Mouse (Mus musculus): Measurements from ENCODE around the gene Olfr49. TPM values are rescaled to one million over a fixed set of nuclear protein-coding genes. Genes with fewer than 3 reads are reported as not detected.
A peak's percentile ranks its signal among the peaks of the same experiment; 100 is the strongest.

The Olfr49 gene
- polyA plus RNA-seq, 1 experiment: not detected

DNA sequence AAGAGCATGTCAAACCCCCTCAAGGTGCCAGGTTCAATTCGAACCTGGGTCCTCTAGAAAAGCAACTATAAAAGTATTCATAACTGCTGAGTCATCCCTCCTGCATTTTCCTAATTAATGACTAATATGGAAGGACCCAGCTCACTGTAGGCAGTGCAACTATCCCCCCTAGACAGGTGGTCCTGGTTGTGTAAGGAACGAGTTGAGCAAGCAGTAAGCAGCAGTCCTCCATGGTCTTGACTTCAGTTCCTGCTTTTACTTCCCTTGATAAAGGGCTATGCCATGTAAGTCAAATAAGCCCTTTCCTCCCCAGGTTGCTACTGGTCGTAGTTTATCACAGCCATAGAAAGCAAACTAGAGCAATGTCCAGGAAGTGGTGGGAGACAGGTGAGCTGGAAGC, 38.5 kb downstream of the Olfr49 start:
- Histone ChIP-seq H3K4me3 (ENCODE audit: control insufficient read depth, insufficient read depth, low read length) (no peak overlapping the region), H3K27me3 (ENCODE audit: control insufficient read depth, insufficient read depth, low read length) (no peaks in the 10 kb centered on the region), H3K4me1 (replicated peaks; ENCODE audit: control insufficient read depth, insufficient read depth, low read length) (peaks cover 8% of the 10 kb centered on the region), H3K27ac (ENCODE audit: control insufficient read depth, insufficient read depth, low read length) (no peak overlapping the region), H3K36me3 (ENCODE audit: control insufficient read depth, insufficient read depth, low read length) (peaks cover 22% of the 10 kb centered on the region)
- no peak for TF ChIP-seq CTCF (IDR thresholded peaks at IDR 0.05; ENCODE audit: borderline replicate concordance, control insufficient read depth, extremely low read depth, insufficient read depth, low read length, poor library complexity)
- TF ChIP-seq POLR2A (IDR thresholded peaks at IDR 0.05; ENCODE audit: control insufficient read depth, extremely low read depth, insufficient read depth, low read length, poor library complexity): no peak
- 94% methylated on average over 3 of the region's 3 CpGs for WGBS
- DNase-seq: no peak

DNA sequence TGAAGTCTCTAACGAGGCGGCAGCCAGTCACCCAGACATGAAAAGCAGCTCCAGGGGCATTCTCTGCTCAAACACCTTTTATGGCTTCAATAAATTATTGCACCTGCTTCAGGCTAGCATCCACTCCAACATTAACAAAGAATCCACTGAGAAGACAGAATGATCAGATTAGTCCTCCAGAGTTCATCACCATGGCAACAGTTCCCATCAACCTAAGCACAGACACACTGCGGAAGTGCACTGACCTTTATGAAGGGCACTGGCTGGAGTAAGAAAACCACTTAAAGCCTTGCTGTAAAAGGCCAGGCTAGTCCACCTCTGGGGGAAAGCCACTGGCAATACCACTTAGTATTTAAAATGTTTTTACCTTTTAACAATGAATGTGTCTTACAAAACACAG, 40.6 kb downstream of the Olfr49 start:
- Histone ChIP-seq H3K27me3 (ENCODE audit: control insufficient read depth, insufficient read depth, low read length) (no peaks in the 10 kb centered on the region), H3K36me3 (ENCODE audit: control insufficient read depth, insufficient read depth, low read length) (peaks cover 30% of the 10 kb centered on the region), H3K4me3 (ENCODE audit: control insufficient read depth, insufficient read depth, low read length) (no peak overlapping the region), H3K4me1 (replicated peaks; ENCODE audit: control insufficient read depth, insufficient read depth, low read length) (no peaks in the 10 kb centered on the region), H3K27ac (ENCODE audit: control insufficient read depth, insufficient read depth, low read length) (no peak overlapping the region)
- TF ChIP-seq CTCF (IDR thresholded peaks at IDR 0.05; ENCODE audit: borderline replicate concordance, control insufficient read depth, extremely low read depth, insufficient read depth, low read length, poor library complexity) (no peak), POLR2A (IDR thresholded peaks at IDR 0.05; ENCODE audit: control insufficient read depth, extremely low read depth, insufficient read depth, low read length, poor library complexity) (no peak)
- 94% methylated on average over 3 of the region's 3 CpGs for WGBS
- no peak for DNase-seq

DNA sequence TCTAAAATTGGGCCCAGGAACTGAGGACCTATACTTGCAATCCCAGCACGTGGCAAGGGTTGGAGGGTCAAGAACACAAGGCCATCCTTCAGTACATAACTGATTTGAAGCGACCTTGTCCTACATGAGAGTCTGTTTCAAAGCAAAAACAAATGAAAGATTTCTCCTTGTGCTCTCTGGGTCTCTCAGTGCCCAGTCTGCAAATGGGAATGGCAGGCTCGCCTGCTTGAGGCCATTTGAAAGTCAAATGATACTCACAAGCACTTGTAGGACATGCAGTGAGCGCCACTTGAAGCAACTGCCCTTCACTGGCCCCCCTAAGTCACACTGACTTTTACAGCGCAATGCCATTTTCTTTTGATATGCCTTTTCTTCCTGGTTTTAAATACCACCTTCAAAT, 44.2 kb downstream of the Olfr49 start:
- no peak overlapping the region for H3K4me3 ChIP-seq (ENCODE audit: control insufficient read depth, insufficient read depth, low read length)
- H3K27ac ChIP-seq (ENCODE audit: control insufficient read depth, insufficient read depth, low read length): no peak overlapping the region
- peaks cover 24% of the 10 kb centered on the region for H3K4me1 ChIP-seq (replicated peaks; ENCODE audit: control insufficient read depth, insufficient read depth, low read length)
- H3K27me3 ChIP-seq (ENCODE audit: control insufficient read depth, insufficient read depth, low read length): no peaks in the 10 kb centered on the region
- no peak for TF ChIP-seq CTCF (IDR thresholded peaks at IDR 0.05; ENCODE audit: borderline replicate concordance, control insufficient read depth, extremely low read depth, insufficient read depth, low read length, poor library complexity)
- no peak for TF ChIP-seq POLR2A (IDR thresholded peaks at IDR 0.05; ENCODE audit: control insufficient read depth, extremely low read depth, insufficient read depth, low read length, poor library complexity)
- WGBS: 96% methylated on average over 5 of the region's 5 CpGs
- peaks cover 28% of the 10 kb centered on the region for H3K36me3 ChIP-seq (ENCODE audit: control insufficient read depth, insufficient read depth, low read length)
- DNase-seq: no peak

DNA sequence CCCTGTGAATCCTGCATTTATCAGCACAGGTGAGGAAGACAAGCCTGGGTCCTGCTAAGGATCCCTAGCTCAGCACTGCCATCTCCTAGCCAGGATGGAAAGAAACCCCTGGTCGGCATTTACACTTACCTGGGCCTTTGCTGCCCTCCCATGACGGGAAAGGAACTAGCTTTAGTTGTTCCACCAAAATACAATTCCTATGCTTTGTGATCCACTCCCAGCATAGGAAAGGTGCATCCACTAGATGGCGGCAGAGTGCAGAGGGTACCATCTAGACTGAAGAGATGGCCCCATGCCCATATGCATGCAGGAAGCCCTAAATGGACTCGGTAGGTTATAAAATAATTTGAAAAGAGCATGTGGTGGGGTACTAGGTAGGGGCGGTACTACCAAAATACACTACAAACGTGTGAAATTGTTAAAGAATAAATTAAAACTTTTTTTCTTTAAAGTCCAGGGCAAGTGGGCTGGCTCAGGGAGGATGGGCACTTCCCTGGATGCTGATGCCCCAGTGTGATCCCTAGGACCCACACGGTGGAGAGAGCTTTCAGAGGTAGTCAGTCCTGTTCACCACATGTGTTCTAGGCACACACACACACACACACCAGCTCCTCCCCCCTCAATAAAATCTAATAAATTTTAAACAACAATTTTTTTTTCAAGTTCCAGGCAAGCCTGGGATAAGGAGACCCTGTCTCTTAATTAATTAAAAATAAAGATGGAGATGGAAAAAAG, 45.6 kb downstream of the Olfr49 start:
- Histone ChIP-seq H3K36me3 (ENCODE audit: control insufficient read depth, insufficient read depth, low read length) (peaks cover 30% of the 10 kb centered on the region), H3K27me3 (ENCODE audit: control insufficient read depth, insufficient read depth, low read length) (no peaks in the 10 kb centered on the region), H3K27ac (ENCODE audit: control insufficient read depth, insufficient read depth, low read length) (peak overlapping the region; percentile 76), H3K4me1 (replicated peaks; ENCODE audit: control insufficient read depth, insufficient read depth, low read length) (peaks cover 38% of the 10 kb centered on the region), H3K4me3 (ENCODE audit: control insufficient read depth, insufficient read depth, low read length) (no peak overlapping the region)
- TF ChIP-seq CTCF (IDR thresholded peaks at IDR 0.05; ENCODE audit: borderline replicate concordance, control insufficient read depth, extremely low read depth, insufficient read depth, low read length, poor library complexity): no peak
- no peak for TF ChIP-seq POLR2A (IDR thresholded peaks at IDR 0.05; ENCODE audit: control insufficient read depth, extremely low read depth, insufficient read depth, low read length, poor library complexity)
- peak; percentile 96 for DNase-seq
- 26% methylated on average over 7 of the region's 7 CpGs for WGBS

DNA sequence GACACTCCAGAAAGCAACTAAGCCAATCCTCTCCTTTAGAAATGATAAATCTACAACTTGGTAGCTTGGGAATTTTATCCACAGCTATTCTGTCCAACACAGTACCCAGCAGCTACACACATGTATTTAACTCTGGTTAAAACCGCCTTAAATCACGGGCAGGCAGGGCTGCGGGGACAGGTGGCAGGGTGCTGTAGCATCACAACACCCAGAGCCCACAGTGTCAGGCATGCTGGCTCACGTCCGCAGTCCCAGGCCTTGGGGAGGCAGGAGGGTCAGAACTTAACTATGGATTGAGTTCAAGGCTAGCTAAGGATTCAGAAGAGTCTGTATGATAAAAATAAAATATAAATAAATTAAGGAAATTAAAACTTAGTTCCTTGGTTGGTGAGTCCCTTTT, 47.9 kb downstream of the Olfr49 start:
- DNase-seq: no peak
- H3K4me1 ChIP-seq (replicated peaks; ENCODE audit: control insufficient read depth, insufficient read depth, low read length): peaks cover 56% of the 10 kb centered on the region
- no peaks in the 10 kb centered on the region for H3K27me3 ChIP-seq (ENCODE audit: control insufficient read depth, insufficient read depth, low read length)
- no peak for TF ChIP-seq CTCF (IDR thresholded peaks at IDR 0.05; ENCODE audit: borderline replicate concordance, control insufficient read depth, extremely low read depth, insufficient read depth, low read length, poor library complexity)
- TF ChIP-seq POLR2A (IDR thresholded peaks at IDR 0.05; ENCODE audit: control insufficient read depth, extremely low read depth, insufficient read depth, low read length, poor library complexity): no peak
- no peak overlapping the region for H3K4me3 ChIP-seq (ENCODE audit: control insufficient read depth, insufficient read depth, low read length)
- peak overlapping the region; percentile 56; the same call in 1 of the 2 replicates for H3K27ac ChIP-seq (ENCODE audit: control insufficient read depth, insufficient read depth, low read length)
- 81% methylated on average over 5 of the region's 5 CpGs for WGBS
- H3K36me3 ChIP-seq (ENCODE audit: control insufficient read depth, insufficient read depth, low read length): peaks cover 21% of the 10 kb centered on the region

DNA sequence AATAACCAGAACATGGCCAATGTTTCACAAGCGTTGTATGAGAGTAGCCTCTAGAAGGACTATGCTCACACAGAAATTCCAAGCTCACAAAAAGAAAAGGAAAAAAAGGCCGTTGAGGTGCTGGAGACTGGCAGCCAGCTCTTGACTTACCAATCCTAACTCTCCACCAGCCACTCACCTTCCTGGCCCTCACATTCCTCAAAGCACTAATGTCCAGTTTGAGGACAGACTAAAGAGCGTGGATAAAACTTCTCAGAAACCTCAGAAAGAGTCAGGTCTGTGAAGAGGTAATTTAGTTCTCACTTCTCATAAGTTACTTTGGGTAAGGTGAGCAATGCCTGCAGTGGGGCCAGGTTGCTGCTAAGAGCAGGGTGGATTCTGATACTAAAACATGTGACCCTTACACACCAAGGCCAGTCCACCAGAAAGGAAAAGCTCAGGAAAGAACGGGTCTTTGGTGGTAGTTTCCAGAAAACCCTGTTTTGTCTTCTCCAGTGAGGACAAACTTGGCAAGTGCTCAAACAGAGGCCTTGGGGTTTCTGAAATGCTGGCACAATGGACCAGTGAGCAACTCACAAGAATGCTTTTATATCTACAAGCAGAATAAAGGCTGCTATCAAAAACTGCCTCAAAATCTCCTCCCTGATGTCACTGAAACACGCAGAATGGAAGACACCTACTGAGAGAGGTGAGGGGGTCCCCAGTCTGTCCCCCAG, 48.8 kb downstream of the Olfr49 start:
- Histone ChIP-seq H3K4me3 (ENCODE audit: control insufficient read depth, insufficient read depth, low read length) (no peak overlapping the region), H3K27me3 (ENCODE audit: control insufficient read depth, insufficient read depth, low read length) (no peaks in the 10 kb centered on the region), H3K36me3 (ENCODE audit: control insufficient read depth, insufficient read depth, low read length) (peaks cover 12% of the 10 kb centered on the region), H3K27ac (ENCODE audit: control insufficient read depth, insufficient read depth, low read length) (peak overlapping the region; percentile 48), H3K4me1 (replicated peaks; ENCODE audit: control insufficient read depth, insufficient read depth, low read length) (peaks cover 64% of the 10 kb centered on the region)
- 96% methylated on average over 5 of the region's 5 CpGs for whole genome bisulfite sequencing
- DNase-seq: no peak
- TF ChIP-seq POLR2A (IDR thresholded peaks at IDR 0.05; ENCODE audit: control insufficient read depth, extremely low read depth, insufficient read depth, low read length, poor library complexity) (no peak), CTCF (IDR thresholded peaks at IDR 0.05; ENCODE audit: borderline replicate concordance, control insufficient read depth, extremely low read depth, insufficient read depth, low read length, poor library complexity) (no peak)

Data from thymus, adult 2 months (tissue).